Mouse (Mus musculus): ENCODE data around the gene Igf2bp1.

GRCm38 (mm10) chr11:96030571-96030970, 24.8 kb upstream of the Igf2bp1 start:
- TF ChIP-seq ZC3H11A (IDR thresholded peaks at IDR 0.05; ENCODE audit: borderline replicate concordance, low read depth, low read length) (no peak), ZNF384 (IDR thresholded peaks at IDR 0.05; ENCODE audit: low read depth, low read length) (no peak), MAFK (IDR thresholded peaks at IDR 0.05; ENCODE audit: insufficient read depth, low read depth, low read length) (no peak), CHD2 (IDR thresholded peaks at IDR 0.05; ENCODE audit: low read depth, low read length) (no peak)

Measured in ES-E14 (cell line).